Mouse (Mus musculus) stomach, postnatal 0 days (tissue): ENCODE measurements around the gene Gtf2ird2.

Source experiments
- CTCF ChIP-seq: IDR thresholded peaks from 2 replicates; pipeline ENCODE4 v1.5.1; 2016; ENCODE audit warnings: antibody characterized with exemption, low read depth, mild to moderate bottlenecking, moderate library complexity
- EP300 ChIP-seq: optimal IDR thresholded peaks from 2 replicates; pipeline ENCODE3; 2016; ENCODE audit warnings: antibody characterized with exemption

DNA sequence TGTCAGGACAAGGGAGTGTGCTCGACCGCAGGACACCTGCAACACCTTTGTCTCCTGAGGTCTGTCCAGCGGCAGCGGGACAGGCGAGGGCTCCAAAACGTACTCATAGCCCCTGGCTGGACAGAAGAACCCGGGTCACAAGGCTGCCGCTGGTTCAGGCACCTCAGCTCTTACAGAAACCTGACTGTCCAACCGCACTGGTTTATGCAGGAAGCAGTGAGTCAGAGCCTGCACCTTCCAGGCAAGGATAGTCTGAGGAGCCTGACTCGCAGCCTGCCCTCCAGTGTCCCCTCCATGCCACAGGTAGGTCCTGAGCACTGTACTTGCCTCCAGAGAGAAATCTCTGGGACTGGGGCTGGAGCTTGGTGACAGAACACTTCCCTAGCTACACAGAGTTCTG, 14.6 kb upstream of the Gtf2ird2 start:
- no peak for TF ChIP-seq CTCF
- TF ChIP-seq EP300: no peak
